Mouse (Mus musculus): ENCODE results near the gene Lrp3.

The Lrp3 gene

DNA sequence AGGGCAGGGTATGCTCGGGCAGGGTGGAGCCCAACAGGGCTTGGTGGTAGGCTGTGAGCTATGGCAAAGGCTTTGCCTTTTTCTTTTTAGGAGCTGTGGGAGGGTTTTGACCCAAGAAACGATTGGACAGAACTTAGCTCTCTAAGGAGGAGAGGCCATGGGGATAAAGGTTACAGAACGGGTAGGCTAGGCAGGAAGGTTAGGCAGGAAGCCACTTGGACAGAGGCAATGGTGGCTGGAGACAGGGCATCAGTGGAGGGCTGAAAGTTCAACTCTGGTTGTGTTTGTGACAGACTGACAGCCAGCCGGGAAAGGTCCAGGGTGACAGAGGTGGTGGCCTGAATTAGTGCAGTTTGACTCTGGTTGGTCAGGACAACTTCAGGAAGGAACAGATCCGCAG is 25.6 kb downstream of the Lrp3 start:
- no peak for DNase-seq (ENCODE audit: low spot score in 2 of 2)

DNA sequence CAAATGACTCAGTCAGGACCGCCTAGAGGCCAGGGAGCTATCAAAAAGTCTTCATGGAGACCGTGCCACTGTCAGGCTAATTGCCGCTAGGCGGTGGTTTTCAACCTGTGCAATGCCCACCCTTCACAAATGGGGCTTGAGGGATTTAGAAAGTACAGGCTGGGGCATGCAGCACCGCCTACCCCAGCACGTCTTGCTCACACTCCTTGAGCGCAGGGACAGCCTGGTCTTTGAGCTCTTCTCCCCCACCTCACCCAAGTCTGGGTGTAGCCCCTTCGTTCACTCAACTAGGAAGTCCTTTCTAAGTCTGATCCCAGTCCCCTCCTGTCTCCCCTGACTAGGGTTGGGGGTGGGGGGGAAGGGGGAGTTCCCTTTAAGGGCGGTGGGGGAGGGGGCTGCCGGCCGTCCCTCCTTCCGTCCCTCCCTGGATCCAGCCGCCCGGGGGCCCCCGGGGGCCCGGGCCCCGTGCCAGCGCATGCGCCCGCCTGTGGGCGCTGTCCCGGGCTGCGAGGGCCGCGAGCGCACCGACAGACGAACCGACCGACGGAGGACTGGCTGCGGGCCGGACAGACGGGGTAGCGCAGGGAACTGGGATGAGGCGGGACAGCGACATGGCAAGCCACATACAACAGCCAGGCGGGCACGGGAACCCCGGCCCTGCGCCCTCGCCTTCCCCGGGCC is 29.3 kb downstream of the Lrp3 start, which contains the start of gene Slc7a10:
TSS of gene Slc7a10 (plus strand) at position 497 of the 681 bp plus-strand sequence.
- DNase-seq (ENCODE audit: low spot score in 2 of 2) = no peak

DNA sequence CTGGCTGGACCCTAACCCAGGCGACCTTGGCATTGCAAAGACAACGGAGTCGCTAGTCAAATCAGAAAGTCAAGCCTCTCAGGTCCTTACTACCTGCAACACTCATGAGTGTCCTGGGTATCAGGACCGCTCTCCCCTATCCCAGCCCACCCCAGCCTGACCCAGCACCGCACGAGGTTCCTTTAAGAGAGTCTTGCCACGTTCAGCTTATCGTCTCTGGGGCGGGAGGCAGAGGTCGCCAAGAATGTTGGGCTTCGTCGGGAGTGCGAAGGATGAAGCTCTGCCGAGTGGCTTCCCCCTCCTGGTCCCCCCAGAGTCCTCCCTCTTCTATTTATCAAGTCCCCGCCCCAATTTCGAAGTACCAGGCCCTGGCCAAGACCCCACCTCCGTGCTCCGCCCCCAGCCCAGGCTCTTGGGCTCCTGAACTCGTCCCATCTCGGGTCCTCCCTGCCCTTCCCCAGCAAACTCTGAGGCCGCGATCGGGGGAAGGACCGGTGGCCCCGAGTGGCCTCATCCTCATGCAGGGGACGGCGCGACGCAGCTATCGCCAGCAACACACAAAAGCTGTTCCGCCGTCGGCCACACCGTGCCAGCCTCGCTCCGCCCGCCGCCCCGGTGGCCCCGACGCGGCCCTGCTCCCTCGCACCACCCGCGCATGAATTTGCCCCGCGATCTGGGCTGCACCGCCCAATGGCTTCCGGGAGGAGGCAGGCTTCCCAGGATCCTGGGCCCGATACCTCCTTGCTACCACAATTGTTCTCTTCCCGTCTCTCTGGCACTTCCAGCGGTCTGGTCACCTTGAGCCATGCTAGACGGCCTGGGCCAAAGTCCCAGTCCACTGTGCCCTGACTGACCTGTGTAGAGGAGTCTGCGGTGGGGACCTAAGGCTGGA is 30.2 kb downstream of the Lrp3 start:
- no peak for DNase-seq (ENCODE audit: low spot score in 2 of 2)

DNA sequence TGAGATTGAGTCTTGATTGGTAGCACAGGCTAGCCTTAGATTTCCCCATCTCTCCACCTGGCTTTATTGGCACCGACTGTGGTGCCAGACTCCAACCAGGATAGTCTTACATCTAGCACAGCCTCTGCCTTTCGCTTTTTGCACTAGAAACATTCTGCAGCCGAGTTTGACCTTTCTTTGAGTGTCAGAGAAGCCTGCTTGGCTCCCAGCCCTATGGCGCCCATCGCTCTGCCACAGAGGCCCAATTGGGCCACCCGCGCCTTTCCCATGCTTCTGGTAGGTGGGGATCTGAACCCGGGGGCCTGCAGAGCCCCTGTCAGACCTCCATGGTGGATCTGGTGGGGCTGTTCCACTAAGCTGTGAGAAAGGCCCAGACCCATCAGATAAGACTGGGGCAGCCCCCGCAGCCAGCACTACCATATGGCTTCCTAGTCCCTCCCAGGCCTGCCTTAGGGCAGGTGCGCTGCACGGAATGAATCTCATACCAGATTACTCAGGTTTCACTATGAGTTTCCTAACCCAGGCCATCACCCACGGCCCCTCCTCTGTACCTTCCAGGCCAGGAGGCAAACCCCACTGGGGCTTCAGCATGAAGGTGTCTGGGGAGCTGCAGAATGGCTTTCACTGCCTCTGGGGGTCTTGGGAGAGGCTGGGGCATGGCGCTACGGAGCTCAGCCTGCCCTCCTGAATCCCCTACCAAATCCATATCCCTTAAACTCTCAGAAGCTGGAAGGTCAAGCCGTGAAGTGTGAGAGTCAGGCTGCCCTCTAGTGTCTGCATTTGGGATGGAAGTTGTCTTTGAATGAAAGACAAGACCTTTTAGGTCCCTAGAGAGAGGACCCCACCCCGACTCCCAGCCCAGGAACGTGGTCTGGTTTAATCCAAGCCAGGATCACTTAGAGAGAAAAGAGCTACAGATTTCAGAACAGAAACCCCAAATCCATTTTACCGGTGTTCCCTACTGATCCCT is 38.6 kb downstream of the Lrp3 start:
- DNase-seq (ENCODE audit: low spot score in 2 of 2) = no peak

DNA sequence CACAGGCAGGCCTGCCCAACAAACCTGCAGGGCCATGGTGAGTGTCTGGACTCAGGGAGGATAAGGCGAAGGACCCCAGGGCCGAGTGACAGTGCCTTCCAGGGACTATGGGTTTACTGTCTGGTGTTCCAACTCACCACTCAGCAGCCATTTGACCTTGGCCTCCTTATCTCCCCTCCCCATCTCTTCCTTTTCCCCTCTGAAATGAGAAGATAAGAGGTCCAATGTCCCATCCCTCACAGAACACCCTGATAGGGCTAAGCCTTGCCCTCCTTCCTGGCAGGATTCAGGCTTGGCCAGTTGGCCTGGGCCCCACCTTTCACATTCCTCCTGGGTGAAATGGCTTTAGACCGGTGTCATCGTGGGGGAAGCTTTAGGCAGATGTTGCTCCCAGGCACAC is 39.8 kb downstream of the Lrp3 start:
- no peak for DNase-seq (ENCODE audit: low spot score in 2 of 2)

DNA sequence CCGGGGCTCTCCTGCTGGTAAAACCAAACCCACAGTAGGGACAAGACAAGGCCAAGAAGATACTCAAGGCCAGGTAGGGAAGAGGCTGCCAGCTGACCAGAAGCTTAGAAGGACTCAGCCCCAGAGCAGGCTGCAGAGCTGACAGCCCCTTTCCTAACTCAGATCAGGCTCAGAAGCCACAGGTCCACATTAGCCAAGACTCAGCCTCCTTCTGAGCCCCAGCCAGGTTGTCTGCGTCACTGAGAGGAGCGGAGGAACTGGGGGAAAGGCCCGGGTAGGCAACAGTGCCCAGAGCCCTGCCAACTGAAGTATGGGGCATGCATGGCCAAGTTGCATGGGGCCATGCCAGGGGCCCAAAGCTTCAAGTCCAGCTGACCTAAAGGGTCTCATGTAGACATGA is 42.8 kb downstream of the Lrp3 start:
- no peak for DNase-seq (ENCODE audit: low spot score in 2 of 2)

DNA sequence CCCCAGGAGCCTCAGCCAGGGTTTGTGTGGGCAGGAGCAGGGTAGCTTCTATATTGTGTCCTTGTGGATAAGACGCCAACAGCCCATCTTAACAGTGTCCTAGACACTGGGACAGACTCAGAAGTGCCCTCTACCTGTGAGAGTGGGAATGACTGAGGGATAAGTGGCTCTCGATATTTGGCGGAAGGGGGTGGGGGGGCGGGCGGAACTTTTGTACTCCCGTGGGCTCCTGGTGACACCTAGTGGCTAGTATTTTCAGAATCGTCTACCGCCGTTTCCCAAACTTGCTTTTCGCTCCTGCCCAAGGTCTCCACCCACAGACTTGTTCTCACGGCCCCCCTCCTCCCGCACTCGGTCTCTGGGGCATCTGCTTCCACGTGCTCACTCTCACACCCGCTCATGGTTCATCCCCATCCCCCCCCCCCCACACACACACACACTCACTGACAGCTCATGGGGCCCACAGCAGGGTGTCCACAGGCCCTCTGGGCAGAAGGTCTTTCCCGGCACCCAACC is 43.4 kb downstream of the Lrp3 start:
- DNase-seq (ENCODE audit: low spot score in 2 of 2) = peak; percentile 63 to 82

DNA sequence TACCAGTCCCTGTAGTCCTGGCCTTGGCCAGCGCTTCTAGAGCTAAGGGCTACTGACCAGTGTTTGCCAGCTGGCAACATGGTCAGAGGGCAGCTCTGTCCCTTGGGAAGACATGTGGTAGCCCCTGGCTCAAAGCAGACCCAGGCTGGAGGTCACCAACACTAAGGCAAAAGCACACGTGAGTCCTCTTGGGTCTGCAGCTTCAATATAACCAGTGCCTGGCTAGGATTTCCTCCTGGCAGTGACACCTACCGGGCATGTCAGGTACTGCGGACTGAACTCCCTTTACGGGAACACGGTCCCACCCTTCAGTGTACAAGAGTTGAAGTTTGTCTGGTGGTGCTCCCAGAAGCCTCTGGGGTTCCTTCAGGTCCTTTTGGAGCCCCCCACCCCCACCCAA is 46.0 kb downstream of the Lrp3 start:
- DNase-seq (ENCODE audit: low spot score in 2 of 2) = peak; percentile 77 to 93

DNA sequence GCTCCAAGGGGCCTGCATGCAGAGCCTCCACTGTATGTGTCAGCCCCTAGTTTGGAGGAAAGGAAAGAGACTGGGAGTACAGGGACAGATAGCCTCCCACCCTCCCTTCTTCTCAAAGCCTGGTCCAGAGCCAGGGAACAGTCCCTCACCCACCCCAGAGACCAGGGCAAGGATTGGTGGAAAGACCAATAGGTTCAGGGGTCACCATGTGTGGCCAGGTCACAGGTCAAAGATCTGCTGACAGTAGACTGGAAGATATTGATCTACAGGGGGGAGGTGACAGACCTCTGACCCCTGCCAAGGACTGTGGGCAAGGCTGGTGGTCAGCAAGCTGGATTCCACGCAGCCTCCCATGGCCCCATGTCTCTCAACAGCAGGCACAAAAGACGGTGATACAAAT is 47.4 kb downstream of the Lrp3 start:
- DNase-seq (ENCODE audit: low spot score in 2 of 2) = no peak

DNA sequence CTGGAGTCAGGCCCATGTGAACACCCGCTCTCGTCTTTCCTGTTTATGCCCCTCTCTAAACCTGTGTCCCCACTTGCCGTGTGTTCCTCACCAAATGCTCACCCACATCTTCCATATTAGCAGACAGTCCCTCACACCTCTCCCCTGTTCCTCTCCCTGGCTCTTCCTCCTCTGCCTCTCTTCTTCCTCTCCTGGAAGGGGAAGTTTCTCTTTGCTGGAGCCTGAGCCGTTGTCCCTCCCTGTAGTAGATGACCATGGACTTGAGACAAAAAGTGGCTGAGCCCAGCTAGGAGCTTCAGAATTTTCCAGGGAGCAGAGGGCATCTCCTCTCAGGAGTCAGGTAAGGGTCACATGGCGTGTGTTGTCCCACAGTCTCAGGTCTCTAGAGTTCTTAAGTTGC is 48.3 kb downstream of the Lrp3 start:
- no peak for DNase-seq (ENCODE audit: low spot score in 2 of 2)

DNA sequence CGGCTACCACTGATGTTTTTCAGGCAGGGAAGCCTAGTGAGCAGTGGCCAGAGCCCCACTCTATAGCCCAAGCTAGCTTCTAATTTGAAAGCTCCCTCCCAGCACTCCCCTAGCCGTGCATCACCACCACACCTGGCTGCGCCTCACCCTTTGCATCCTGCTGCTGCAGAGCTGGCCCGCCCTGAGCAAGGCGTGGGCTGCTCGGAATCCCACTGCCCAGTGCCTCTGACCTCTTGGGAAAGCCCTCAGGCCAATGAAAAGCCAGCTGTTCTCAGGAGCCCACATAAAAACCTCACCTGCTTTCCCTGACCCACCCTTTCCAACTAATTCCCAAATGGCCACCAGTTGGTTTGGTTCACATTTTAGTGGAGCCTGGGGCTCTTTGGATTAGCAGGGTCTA is 51.2 kb downstream of the Lrp3 start:
- no peak for DNase-seq (ENCODE audit: low spot score in 2 of 2)

DNA sequence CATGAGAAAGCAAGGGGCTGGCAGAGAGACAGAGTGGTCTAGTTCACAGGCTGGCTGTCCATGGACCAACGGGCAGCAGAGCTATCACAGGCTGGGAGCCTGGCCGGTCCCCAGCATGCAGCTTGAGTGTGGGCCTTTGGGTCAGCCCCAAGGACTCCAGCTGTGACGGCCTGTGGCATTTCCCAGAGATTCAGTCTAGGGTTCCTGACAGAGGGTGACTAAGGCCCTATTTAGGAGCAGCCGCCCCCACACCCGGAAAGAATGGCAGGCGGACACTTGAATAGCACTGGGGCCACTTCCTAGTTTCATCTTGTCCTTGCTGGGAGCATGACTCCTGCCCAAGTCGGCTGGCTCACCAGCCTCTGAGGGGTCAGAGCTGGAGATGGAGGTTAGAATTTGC is 51.7 kb downstream of the Lrp3 start:
- no peak for DNase-seq (ENCODE audit: low spot score in 2 of 2)

DNA sequence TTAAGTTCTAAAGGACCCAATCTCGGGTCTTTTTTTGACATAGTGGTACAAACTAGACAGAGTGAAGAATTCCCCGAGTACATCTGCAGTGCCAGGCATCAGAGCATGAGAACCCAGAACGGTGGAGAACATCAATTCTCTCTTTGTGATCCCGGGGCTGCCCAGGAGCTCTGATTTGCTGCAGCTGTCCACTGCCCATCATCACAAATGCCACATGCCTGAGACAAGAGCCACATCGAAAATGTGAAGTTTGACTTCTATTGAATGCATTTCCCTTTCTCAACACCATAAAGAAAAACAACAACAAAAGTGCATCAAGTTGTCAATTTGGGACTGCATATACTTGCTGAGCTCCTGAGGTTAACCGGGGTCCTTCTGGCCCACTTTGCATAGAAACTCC is 52.9 kb downstream of the Lrp3 start:
- DNase-seq (ENCODE audit: low spot score in 2 of 2) = no peak

DNA sequence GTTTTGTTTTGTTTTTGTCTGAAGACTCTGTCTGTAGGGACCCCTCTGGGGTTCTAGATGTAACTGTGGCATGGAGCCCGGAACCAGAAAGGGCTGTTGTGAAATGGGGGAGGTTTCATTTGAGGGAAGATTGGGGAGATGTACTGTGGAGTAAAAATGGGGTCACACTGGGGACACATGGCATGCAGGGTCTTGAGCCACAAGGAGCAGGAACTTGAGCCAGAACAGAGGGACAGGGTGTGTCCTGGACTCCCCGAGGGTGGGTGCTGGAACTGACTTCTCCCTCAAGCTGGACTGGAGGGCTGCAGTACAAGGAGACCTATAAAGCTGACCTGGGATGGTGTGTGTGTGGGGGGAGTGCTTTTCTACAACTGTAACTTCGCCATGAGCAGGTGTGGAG is 57.8 kb downstream of the Lrp3 start:
- no peak for DNase-seq (ENCODE audit: low spot score in 2 of 2)

DNA sequence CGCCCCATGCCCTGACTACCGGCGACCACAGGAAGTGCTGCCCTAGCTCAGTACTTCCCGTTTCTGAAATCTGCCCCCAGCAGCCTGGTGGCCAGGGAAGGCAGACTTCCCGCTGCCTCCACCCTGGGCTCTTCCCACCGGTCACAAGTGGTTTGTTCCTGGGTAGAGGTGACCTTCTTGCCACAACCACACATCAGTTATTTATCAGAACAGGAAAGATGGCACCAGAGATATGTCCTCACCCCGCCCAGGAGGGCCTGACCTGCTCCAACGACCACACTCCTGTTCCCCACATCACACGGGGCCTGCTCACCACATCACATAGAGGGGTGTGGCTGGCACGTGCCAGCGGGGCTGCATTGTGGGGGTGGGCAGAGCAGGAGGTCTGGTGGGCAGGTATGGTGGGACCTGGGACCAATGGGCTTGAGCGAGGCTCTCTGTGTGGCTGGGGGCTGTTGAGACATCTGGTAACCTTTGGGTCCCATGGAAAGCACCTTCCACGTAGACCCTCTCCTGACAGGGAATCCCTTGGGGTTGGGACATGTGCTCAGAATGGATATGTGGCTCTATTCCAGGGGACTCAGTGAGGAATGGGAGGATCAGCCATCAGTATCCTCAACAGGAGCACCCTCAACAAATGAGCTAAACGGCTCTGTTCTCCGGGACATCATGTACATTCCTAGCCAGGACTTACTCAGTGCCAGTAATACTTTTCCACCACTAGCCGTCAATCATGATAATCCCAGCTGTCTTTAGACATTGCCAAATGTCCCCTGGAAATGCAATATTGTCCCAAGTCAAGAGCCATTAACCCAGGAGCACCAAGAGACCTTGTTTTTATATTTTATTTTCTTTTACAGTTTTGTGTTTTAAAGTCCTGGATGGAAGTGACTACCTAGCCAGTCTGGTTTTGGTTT is 58.5 kb downstream of the Lrp3 start:
- DNase-seq (ENCODE audit: low spot score in 2 of 2) = no peak

DNA sequence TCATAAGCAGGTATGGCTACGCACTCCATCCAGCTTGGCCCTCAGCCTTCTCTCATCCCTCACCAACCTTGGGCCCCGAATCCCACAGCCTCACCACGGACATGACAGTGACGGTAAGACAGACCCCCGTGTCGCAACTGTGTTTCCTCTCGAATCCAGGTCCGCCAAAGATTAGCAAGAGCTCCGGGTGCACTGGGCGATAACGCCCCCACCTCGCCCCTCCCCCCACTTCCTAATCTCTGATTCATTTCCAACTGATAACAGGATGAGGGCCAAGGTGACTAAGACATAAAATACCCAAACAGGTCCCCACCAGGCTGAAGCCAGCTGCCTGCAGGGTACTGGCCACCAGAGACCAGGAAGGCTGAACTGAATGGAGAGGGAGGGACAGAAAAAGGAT is 60.8 kb downstream of the Lrp3 start:
- no peak for DNase-seq (ENCODE audit: low spot score in 2 of 2)

DNA sequence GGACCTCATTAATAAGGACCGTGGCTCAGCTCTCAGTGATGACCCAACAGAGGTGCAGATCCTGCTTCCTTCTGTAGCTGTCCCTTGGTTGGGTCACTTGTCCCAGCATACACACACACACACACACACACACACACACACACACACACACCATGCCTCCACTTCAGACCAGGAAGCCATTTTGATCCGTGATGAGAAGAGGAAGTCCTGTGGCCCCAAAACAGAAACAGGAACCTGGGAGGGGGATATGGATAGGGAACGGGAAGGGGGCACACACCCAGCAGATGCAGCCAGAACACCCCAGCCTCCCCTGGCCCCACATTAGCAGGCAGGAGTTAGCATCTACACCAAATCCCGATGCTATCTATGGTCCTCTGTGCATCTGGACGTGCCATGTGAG is 64.4 kb downstream of the Lrp3 start:
- no peak for DNase-seq (ENCODE audit: low spot score in 2 of 2)
